Mouse (Mus musculus): ENCODE measurements around the gene Pdzd8.

DNA sequence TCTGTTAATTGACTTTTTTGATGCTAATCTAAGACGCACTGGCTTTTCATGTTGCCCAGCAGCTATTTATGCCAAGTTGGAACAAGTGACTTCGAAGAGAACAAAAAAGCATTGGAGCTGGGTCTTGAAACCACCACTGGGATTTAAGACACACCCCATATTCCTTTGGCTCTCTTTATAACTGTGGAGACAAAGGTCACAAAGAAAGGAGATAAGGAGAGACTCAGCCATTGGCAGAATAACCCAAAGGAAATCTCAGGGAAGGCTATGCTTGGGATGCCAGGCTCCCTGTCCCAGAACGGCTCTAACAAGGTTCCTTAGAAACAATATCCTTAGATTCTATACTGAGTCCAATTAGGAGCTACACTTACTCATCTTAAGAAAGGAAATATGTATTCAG is 21.1 kb upstream of the Pdzd8 start:
- TF ChIP-seq POLR2A (IDR thresholded peaks at IDR 0.05; ENCODE audit: extremely low read depth, insufficient read depth, low read length) (no peak), CTCF (IDR thresholded peaks at IDR 0.05; ENCODE audit: low read depth, low read length) (no peak)

Measured in liver, adult 2 months (tissue).